Comparison of ENCODE assay signal across 10 mouse cellular contexts in genomic region chr12:57542746-57543626, GRCm38 (mm10). TPM values are rescaled to one million over a fixed set of nuclear protein-coding genes. Genes with fewer than 3 reads are reported as not detected.
DNase-seq lines count a peak whose midpoint lies in the region; ATAC-seq and TF ChIP-seq lines count a peak whose summit lies in the region.
"Had no signal": no experiment of that assay in that cellular context is flagged by ENCODE, and none has a peak within 500 bp of the region (broad histone marks: within the 10 kb centered on the region; RNA-seq: fewer than 3 reads in every experiment).

No protein-coding gene starts in this region.

- H3K36me3 ChIP-seq in forebrain, embryonic 12.5 days (replicated peaks): no peaks in the 10 kb centered on the region
- H3K36me3 ChIP-seq in limb, embryonic 14.5 days (ENCODE audit: control insufficient read depth, insufficient read depth, low read length): no peaks in the 10 kb centered on the region
- no peaks in the 10 kb centered on the region for H3K36me3 ChIP-seq in midbrain, embryonic 16.5 days (ENCODE audit: control insufficient read depth, insufficient read depth, low read length)

- no peak overlapping the region for H3K9ac ChIP-seq in forebrain, embryonic 12.5 days
- H3K9ac ChIP-seq in limb, embryonic 14.5 days (ENCODE audit: low read depth, low read length, severe bottlenecking): no peak overlapping the region
- H3K9ac ChIP-seq in midbrain, embryonic 16.5 days (ENCODE audit: low read depth, low read length): no peak overlapping the region

- H3K27ac ChIP-seq in forebrain, embryonic 12.5 days: no peak overlapping the region
- H3K27ac ChIP-seq in limb, embryonic 14.5 days (replicated peaks; ENCODE audit: low read depth, low read length): no peak overlapping the region
- 0 out of 2 replicates have a peak overlapping the region, but pooled peaks have one; percentile 17 for H3K27ac ChIP-seq in midbrain, embryonic 16.5 days (ENCODE audit: low read length)

- peak overlapping the region; percentile 35 for H3K4me2 ChIP-seq in forebrain, embryonic 12.5 days
- H3K4me2 ChIP-seq in limb, embryonic 14.5 days (replicated peaks; ENCODE audit: low read depth, low read length, severe bottlenecking): 0 out of 2 replicates have a peak overlapping the region, but pooled peaks have one; percentile 28
- H3K4me2 ChIP-seq in midbrain, embryonic 16.5 days (ENCODE audit: low read length): peak overlapping the region; percentile 2; the same call in 1 of the 2 replicates

- H3K9me3 ChIP-seq in forebrain, embryonic 12.5 days: no peaks in the 10 kb centered on the region
- no peaks in the 10 kb centered on the region for H3K9me3 ChIP-seq in limb, embryonic 14.5 days (ENCODE audit: control insufficient read depth, low read length)
- no peaks in the 10 kb centered on the region for H3K9me3 ChIP-seq in midbrain, embryonic 16.5 days (replicated peaks; ENCODE audit: control insufficient read depth, low read length, poor library complexity, severe bottlenecking)

- DNase-seq in heart, adult 11 months: peak; percentile 86
- no peak for DNase-seq in heart, adult 8-10 months (ENCODE audit: low spot score)
- no peak for DNase-seq in limb, embryonic 14.5 days (ENCODE audit: low spot score)
- DNase-seq in right cerebral cortex, postnatal 4 days: no peak
- DNase-seq in spleen, postnatal 14 days (ENCODE audit: low spot score in 2 of 2): no peak
- no peak for DNase-seq in cerebellum, adult 11 months
- DNase-seq: kidney, adult 9 months had no signal

- peaks cover 48% of the 10 kb centered on the region for H3K4me1 ChIP-seq in forebrain, embryonic 12.5 days
- H3K4me1 ChIP-seq in limb, embryonic 14.5 days (ENCODE audit: control insufficient read depth, insufficient read depth, low read length): peaks cover 23% of the 10 kb centered on the region
- H3K4me1 ChIP-seq in midbrain, embryonic 16.5 days (ENCODE audit: control insufficient read depth, insufficient read depth, low read length): peaks cover 8% of the 10 kb centered on the region; the same call in 1 of the 2 replicates

- no peak for ATAC-seq in forebrain, embryonic 12.5 days (ENCODE audit: low FRiP score)
- ATAC-seq in limb, embryonic 14.5 days (ENCODE audit: low FRiP score, low read depth): no peak
- peak; percentile 11; the same call in 1 of the 2 replicates for ATAC-seq in midbrain, embryonic 16.5 days

- H3K27me3 ChIP-seq in forebrain, embryonic 12.5 days: peaks cover 86% of the 10 kb centered on the region
- peaks cover 88% of the 10 kb centered on the region for H3K27me3 ChIP-seq in limb, embryonic 14.5 days (ENCODE audit: control insufficient read depth, insufficient read depth, low read length)
- H3K27me3 ChIP-seq in midbrain, embryonic 16.5 days (ENCODE audit: control insufficient read depth, insufficient read depth, low read depth, low read length): peaks cover 52% of the 10 kb centered on the region

- WGBS in forebrain, embryonic 12.5 days: 1% methylated on average over 62 of the region's 63 CpGs
- WGBS in limb, embryonic 14.5 days: 3% methylated on average over 56 of the region's 63 CpGs
- 1% methylated on average over 60 of the region's 63 CpGs for WGBS in midbrain, embryonic 16.5 days

- TF ChIP-seq POLR2A in limb, embryonic 14.5 days (IDR thresholded peaks at IDR 0.05; ENCODE audit: borderline replicate concordance, extremely low read depth, insufficient read depth, insufficient read length): no peak

- H3K4me3 ChIP-seq in forebrain, embryonic 12.5 days (replicated peaks): peak overlapping the region; percentile 24
- H3K4me3 ChIP-seq in limb, embryonic 14.5 days (replicated peaks; ENCODE audit: low read length): peak overlapping the region; percentile 21
- peak overlapping the region; percentile 9; the same call in 1 of the 2 replicates for H3K4me3 ChIP-seq in midbrain, embryonic 16.5 days (ENCODE audit: low read depth, low read length)

RNA-seq across cellular contexts. Expression of gene Foxa1, which starts 3.7 kb away (rescaled TPM):
- total RNA-seq in heart, adult 8-10 months (2022): under 1 TPM in 1 of 4 experiments, not detected in 3; 0.14 TPM
- polyA plus RNA-seq in forebrain, embryonic 12.5 days (2016; fragmentation: Nextera tagmentation; extraction: Ambion mirVana): 0.74 and 1.1 TPM in 2 replicates
- polyA plus RNA-seq in limb, embryonic 14.5 days (2012; rRNA removed): 0.06 TPM in 1 of 2 replicates, not detected in the other
- 0.12 TPM in 1 of 2 replicates, not detected in the other for polyA plus RNA-seq in limb, embryonic 14.5 days (2014; fragmentation: Nextera tagmentation; extraction: Ambion mirVana)
- 1.1 and 1.8 TPM in 2 replicates for polyA plus RNA-seq in midbrain, embryonic 16.5 days (2015; fragmentation: Nextera tagmentation; extraction: Ambion mirVana)
- polyA plus RNA-seq: spleen, adult 2 months had no signal

RNA-seq across cellular contexts. Expression of gene Ttc6, which starts 20.9 kb away (rescaled TPM):
- not detected for total RNA-seq in heart, adult 8-10 months (2022)
- polyA plus RNA-seq in forebrain, embryonic 12.5 days (2016; fragmentation: Nextera tagmentation; extraction: Ambion mirVana): 0.46 and 0.97 TPM in 2 replicates
- 0.09 and 0.18 TPM in 2 replicates for polyA plus RNA-seq in limb, embryonic 14.5 days (2012; rRNA removed)
- polyA plus RNA-seq in limb, embryonic 14.5 days (2014; fragmentation: Nextera tagmentation; extraction: Ambion mirVana): 0.10 and 0.47 TPM in 2 replicates
- polyA plus RNA-seq in midbrain, embryonic 16.5 days (2015; fragmentation: Nextera tagmentation; extraction: Ambion mirVana): 1.1 and 1.3 TPM in 2 replicates
